Mouse (Mus musculus) T-cell, adult 2 months (primary cell): ENCODE data around the gene Pdia4.
"Not testable (repeated sequence)": the region's sequence is repeated elsewhere in the genome, so short reads cannot be mapped to it uniquely, and the experiment has no call there.

ENCODE experiments used
- DNase-seq: peaks from one replicate; pipeline ENCODE4 v3.0.0; 2022; ENCODE audit warnings: low spot score

Gene Pdia4

GRCm38 (mm10) chr6:47811324-47811723 is 1.9 kb downstream of the Pdia4 start:
- DNase-seq: no peak

GRCm38 (mm10) chr6:47810181-47810580 is 3.0 kb downstream of the Pdia4 start:
- no peak for DNase-seq

GRCm38 (mm10) chr6:47809053-47809452 is 4.2 kb downstream of the Pdia4 start:
- DNase-seq: no peak

DNA sequence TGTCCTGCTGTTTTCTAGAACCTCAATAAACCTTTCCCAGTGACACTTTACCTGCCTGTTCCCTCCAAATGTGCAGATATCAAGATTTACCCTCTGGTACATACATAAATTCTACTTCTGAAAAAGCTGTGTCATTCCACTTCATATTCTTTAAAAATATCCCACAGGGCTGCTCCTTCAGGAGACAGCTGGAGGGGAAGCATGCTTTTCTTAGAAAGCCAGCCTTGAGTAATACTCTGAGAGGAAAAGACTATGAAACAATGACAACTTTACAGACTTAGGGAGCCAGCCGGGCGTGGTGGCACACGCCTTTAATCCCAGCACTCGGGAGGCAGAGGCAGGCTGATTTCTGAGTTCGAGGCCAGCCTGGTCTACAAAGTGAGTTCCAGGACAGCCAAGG is 4.7 kb downstream of the Pdia4 start:
- DNase-seq: no peak

DNA sequence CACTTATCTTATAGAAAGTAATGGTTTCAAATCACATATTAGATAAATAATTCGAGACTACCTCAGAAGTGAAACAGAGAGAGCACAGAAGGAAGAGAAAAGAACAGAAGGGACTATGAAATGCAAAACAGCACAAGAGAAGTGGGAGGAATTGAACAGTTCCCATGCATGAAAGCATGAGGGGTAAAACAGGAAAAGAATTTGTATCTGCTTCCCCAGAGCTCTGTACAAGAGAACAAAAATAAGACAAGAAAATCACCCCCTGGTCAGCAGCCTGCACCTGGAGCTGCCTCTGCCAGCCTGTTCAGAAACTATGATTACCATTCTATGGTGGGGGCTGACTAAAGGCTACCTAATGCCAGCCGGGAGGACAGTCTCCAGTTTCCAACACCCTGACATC is 5.8 kb downstream of the Pdia4 start:
- no peak for DNase-seq

DNA sequence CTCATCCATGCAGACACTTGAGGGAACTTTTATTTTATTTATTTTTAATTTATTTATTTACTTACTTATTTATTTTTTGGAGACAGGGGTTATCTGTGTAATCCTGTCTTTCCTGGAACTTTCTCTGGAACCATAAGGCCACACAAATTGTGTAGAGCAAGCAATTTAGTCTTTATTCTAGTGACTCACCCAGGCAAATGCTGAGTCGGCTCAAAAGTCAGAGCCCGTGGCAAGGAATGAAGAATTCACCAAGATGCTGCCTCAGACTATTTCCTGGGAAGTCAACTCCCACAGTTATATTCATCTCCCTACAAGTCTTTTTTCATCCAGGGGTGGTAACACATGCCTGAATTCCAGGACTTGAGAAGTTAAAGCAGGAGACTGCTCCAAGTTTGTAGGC is 7.7 kb downstream of the Pdia4 start:
- DNase-seq: no peak

DNA sequence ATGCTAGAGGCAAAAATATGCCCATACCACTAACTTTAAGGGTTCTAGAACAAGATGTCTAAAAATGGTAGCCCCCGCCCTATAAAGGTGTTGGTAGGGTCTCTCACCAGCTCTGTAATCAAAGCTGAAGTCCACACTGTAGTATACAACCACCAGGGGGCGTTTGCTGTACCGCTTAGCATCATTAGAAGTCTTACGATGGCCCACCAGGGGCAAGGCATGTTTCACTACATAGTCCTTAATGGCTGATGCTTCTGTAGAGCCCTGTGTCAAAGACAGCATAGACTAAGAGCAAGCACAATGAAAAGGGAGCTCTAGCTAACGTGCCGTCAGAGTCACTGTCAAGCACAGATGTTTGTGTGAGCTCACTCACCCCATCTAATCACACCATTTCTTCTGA is 14.2 kb downstream of the Pdia4 start:
- peak; percentile 77 for DNase-seq

DNA sequence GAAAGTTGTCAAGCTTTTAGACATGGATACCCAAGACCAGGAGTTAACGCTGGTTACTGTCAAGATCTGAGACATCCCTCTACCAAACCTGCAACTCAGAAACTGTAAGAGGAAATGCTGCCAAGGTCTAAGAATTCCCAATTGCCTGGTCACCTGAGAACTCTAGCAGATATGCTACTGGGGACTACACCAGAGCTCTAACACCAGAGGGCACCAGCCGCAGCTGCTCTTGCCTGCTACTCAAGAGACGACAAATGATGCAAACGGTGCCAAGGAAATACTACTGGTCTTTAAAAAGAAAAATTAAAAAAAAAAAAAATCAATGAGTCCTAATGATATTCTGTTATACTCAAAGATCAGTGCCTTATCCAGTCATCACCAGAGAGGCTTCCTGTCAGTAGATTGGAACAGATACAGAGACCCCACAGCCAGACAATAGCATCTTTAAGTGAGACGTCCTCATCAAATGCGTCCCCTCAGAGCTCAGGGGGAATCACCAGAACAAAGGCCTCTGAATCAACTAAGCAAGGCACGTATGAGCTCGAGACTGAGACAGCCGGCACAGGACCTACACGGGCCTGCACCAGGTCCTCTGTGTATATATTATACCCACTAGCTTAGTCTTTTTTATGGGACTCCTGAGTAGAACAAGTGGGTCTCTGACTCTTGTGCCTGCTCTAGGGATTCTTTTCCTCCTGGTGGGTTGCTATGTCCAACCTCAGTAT is 19.0 kb downstream of the Pdia4 start:
- no peak for DNase-seq

- DNase-seq: no peak
Observed at GRCm38 (mm10) chr6:47793284-47793683, 19.9 kb downstream of the Pdia4 start.

DNA sequence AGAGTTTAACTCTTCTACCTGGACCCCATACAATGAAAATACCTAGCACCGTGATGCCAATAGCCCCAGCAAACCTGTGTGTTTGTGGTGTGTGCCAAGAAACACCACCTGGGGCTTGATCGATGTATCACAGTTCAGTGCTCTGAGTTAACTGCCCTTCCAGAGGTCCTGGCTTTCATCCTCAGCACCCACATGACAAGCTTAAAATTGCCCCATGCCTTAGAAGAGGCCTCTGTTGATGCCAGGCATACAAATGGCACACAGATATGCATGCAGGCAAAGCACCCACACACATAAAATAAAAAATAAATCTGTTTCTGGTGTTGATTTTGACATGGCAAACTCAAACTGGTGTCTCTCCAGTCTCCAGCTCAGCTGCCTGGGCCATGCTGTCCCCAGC is 20.7 kb downstream of the Pdia4 start:
- no peak for DNase-seq

DNA sequence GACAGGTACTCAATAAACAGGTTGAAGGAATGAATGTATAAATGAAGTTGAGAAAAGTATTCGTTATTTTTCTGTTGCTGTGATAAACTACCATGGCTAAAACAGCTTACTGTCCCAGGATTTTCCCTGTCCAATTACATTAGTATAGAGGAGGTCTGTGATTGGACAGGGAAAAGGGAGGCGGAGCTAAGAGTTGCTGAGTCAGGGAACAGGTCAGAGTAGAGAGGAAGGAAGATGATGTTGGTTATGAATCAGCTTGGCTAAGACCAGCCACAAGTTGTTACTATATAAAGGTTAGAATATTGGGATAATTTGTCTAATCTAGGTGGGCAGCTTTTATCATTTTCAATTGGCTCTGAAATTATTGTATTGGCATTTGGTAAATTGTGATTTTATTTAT is 22.5 kb downstream of the Pdia4 start:
- DNase-seq: no peak

- no peak for DNase-seq
Observed at GRCm38 (mm10) chr6:47788821-47789220, 24.4 kb downstream of the Pdia4 start.

- peak; percentile 73 for DNase-seq
Observed at GRCm38 (mm10) chr6:47787941-47788736, 25.1 kb downstream of the Pdia4 start.

DNA sequence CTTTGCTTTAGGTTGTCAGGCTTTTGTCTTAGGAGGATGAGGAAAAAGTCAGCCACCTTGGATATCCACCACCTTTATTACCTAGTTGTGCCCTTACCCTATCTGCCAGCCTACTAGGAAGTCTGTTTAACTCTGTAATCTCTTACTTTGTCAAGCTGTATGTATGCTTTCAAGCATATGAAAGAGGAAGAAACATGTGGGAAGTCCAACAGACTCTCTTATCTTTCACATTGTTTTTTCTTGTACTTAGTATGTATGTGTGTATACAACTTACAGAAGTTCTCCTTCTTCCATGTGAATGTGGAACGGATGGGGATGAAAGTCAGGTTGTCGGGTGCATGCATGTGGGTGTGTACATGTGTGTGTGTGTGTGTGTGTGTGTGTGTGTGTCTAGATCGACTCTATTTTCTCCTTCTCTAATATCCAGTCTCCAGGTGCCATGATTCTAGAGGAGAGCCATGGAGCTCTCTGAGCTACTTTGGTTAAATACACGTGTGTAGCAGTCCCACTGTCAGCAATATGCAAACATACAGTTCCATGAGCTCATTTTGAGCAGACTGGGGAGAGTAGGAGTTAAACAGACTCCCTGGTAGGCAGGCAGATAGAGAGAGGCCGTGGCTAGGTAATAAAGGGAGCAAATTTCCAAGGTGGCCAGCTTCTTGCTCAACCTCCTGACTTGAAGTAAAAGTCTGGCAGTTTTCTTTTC is 28.4 kb downstream of the Pdia4 start:
- no peak for DNase-seq

DNA sequence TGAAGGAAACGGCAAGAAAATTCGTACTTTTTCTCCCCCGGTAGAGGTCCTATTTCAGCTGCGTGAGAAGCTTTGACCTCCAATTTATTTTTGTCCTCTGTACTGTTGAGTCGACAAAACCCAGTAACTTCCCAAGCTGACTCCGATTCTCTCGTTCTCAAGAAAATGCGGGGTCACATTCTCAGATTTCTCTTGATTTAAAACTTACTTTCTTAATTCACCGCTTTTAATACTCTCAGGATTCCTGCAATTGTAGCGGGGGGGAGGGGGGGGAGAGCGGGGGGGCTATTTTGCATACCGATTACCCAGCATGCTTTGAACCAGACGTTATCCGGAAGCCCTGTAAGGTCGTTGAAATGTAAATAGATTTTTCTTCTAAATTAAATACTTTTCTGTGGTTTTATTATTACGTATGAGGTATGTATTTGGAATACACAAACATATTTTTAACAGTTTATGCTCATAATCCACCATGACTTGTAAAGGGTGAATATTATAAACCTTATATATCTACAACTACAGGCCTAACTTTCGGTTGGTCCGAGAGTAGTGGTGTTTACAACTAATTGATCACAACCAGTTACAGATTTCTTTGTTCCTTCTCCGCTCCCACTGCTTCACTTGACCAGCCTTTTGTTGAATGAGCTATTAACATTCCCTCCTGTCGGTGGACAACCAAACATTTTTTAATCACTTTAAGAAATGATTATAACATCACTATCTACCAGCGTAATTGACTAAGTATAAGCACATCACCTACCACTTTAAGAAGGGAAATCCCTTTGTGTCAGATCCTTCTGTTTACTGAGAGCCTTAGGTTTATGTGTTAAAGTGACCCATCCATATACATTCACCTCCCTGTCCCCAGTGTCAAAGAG is 31.9 kb downstream of the Pdia4 start:
- DNase-seq: peak; percentile 40

DNA sequence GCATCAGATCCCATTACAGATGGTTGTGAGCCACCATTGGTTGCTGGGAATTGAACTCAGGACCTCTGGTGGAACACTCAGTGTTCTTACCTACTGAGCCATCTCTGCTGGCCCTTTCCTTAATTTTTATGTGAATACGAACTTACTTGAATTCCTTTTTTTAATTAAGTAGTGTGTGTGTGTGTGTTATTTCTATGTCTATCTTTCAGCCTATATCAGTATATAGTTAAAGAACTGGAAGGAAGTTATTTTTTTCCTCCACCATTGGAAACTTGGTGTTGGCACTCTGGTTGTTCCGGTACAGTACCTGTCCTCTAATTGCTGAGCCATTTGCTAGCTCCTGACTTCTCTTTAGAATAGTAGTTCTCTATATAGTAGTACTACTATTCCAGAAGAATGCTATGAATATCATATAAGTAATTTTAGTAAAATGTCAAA is 32.6 kb downstream of the Pdia4 start:
- no peak for DNase-seq

GRCm38 (mm10) chr6:47771760-47772159 is 41.5 kb downstream of the Pdia4 start:
- not testable (repeated sequence) for DNase-seq

- DNase-seq: not testable (repeated sequence)
Observed at GRCm38 (mm10) chr6:47771113-47771512, 42.1 kb downstream of the Pdia4 start.

- DNase-seq: not testable (repeated sequence)
Observed at GRCm38 (mm10) chr6:47769861-47770260, 43.4 kb downstream of the Pdia4 start.

DNA sequence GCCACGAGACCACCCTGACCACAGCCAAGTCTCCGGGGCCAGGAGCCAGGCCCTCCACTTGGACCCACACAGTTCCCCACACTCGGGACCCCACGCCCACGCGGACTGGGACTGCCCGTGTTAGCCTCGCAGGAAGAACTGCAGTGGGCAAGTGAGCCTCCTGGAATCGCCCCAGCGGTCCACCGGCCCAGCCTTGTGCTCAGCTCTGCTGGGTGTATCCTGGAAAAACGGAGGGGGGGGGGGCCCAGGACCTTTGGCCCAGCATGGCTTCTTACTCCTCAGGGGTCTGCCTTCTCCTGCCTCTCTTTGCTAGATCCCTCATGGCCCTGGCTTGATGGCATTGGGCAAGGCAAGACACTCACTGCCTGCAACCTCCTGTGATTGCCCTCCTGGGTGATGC is 44.7 kb downstream of the Pdia4 start:
- not testable (repeated sequence) for DNase-seq

GRCm38 (mm10) chr6:47767355-47767754 is 45.9 kb downstream of the Pdia4 start:
- DNase-seq: not testable (repeated sequence)

GRCm38 (mm10) chr6:47762686-47763085 is 50.5 kb downstream of the Pdia4 start:
- not testable (repeated sequence) for DNase-seq
